Mouse (Mus musculus) kidney, adult 2 months (tissue): ENCODE data around the gene Ppp1r12b.

ENCODE experiments used
- CTCF ChIP-seq: fragments of 200-500 bp; conservative IDR thresholded peaks from 2 replicates; pipeline ENCODE4 v1.5.1; 2011; ENCODE audit warnings: low read depth, mild to moderate bottlenecking, control low read depth, low read length, moderate library complexity, mixed read lengths; ENCODE audit not compliant: insufficient read depth, insufficient read length
- POLR2A ChIP-seq: fragments of 200-500 bp; IDR thresholded peaks from one replicate; pipeline ENCODE4 v1.6.1; 2011; ENCODE audit warnings: low read depth, low read length, control low read depth

- no peak for TF ChIP-seq CTCF
- TF ChIP-seq POLR2A: no peak
Measured at GRCm38 (mm10) chr1:134752447-134752846, 203.3 kb downstream of the Ppp1r12b start.
